Mouse (Mus musculus) CH12.LX (cell line): ENCODE measurements around the gene P3h3. TPM values are rescaled to one million over a fixed set of nuclear protein-coding genes. Genes with fewer than 3 reads are reported as not detected.
A peak's percentile ranks its signal among the peaks of the same experiment; 100 is the strongest.

ENCODE experiments used
- DNase-seq: peaks from one replicate; pipeline ENCODE4 v3.0.0-alpha.2; 2013; ENCODE audit errors: extremely low read depth
- H3K27ac ChIP-seq: 2 replicates; pipeline ENCODE4 v1.5.1; 2012; ENCODE audit warnings: low read depth, mild to moderate bottlenecking, control low read depth, moderate library complexity; ENCODE audit not compliant: insufficient read depth
- H3K27me3 ChIP-seq: replicated peaks from 2 replicates; pipeline ENCODE3; 2012; ENCODE audit warnings: inconsistent platforms
- H3K36me3 ChIP-seq, 2 experiments: replicated peaks in 1 of 2; 2 replicates each; pipeline versions ENCODE3 to v1.6.1; 2012; ENCODE audit warnings: inconsistent platforms in 1 of 2, low read length in 1 of 2, mild to moderate bottlenecking in 1 of 2, mixed read lengths in 1 of 2, moderate library complexity in 1 of 2; ENCODE audit not compliant: control insufficient read depth in 1 of 2, insufficient read depth in 1 of 2
- H3K4me1 ChIP-seq, 2 experiments: 2 replicates each; pipeline ENCODE4 v1.6.1; 2012; ENCODE audit warnings: inconsistent platforms in 1 of 2, moderate library complexity in 1 of 2; ENCODE audit not compliant: insufficient read depth in 2 of 2, control insufficient read depth in 1 of 2
- H3K4me2 ChIP-seq: 2 replicates; pipeline ENCODE4 v1.6.1; 2012; ENCODE audit warnings: low read depth, mild to moderate bottlenecking, control low read depth; ENCODE audit not compliant: poor library complexity, insufficient read depth, severe bottlenecking
- H3K4me3 ChIP-seq, 3 experiments: fragments of 150-350 bp in 1 of 3; sonication (generic) in 1 of 3; replicated peaks in 1 of 3; 2 replicates each; pipeline versions ENCODE3 to v1.5.1; 2011 to 2012; ENCODE audit warnings: low read depth in 2 of 3, low read length in 2 of 3, mild to moderate bottlenecking in 2 of 3, moderate library complexity in 2 of 3, control low read depth in 1 of 3, improper control_type of control experiment in 1 of 3, inconsistent platforms in 1 of 3, mixed read lengths in 1 of 3; ENCODE audit not compliant: poor library complexity in 1 of 3
- H3K79me2 ChIP-seq: replicated peaks from 2 replicates; pipeline ENCODE4 v1.6.1; 2012; ENCODE audit warnings: mild to moderate bottlenecking, moderate library complexity; ENCODE audit not compliant: control insufficient read depth, poor library complexity, insufficient read depth, severe bottlenecking; ENCODE audit errors: extremely low read depth
- H3K9ac ChIP-seq: 2 replicates; pipeline ENCODE4 v1.6.1; 2012; ENCODE audit warnings: low read depth, mild to moderate bottlenecking, control low read depth, moderate library complexity; ENCODE audit not compliant: insufficient read depth
- H3K9me3 ChIP-seq: replicated peaks from 2 replicates; pipeline ENCODE3; 2012; ENCODE audit warnings: low read length, inconsistent platforms, mixed read lengths
- BHLHE40 ChIP-seq: IDR thresholded peaks from 2 replicates; pipeline ENCODE4 v1.6.1; 2011; ENCODE audit warnings: mild to moderate bottlenecking, low read depth, low read length, improper control_type of control experiment
- CHD1 ChIP-seq: IDR thresholded peaks from 2 replicates; pipeline ENCODE4 v1.6.1; 2012; ENCODE audit warnings: low read depth, low read length, improper control_type of control experiment, inconsistent platforms
- CHD2 ChIP-seq: IDR thresholded peaks from 2 replicates; pipeline ENCODE4 v1.6.1; 2011; ENCODE audit warnings: low read length, improper control_type of control experiment
- CTCF ChIP-seq, 2 experiments: IDR thresholded peaks in 1 of 2; conservative IDR thresholded peaks in 1 of 2; 2 replicates each; pipeline ENCODE4 v1.5.1; 2011 to 2012; ENCODE audit warnings: low read depth in 2 of 2, low read length in 2 of 2, improper control_type of control experiment in 1 of 2, inconsistent platforms in 1 of 2, mild to moderate bottlenecking in 1 of 2, moderate library complexity in 1 of 2
- E2F4 ChIP-seq: IDR thresholded peaks from 2 replicates; pipeline ENCODE4 v1.6.1; 2011; ENCODE audit warnings: low read depth, low read length, improper control_type of control experiment; ENCODE audit not compliant: insufficient replicate concordance
- ETS1 ChIP-seq: conservative IDR thresholded peaks from 2 replicates; pipeline ENCODE4 v1.6.1; 2012; ENCODE audit warnings: low read depth, mild to moderate bottlenecking, inconsistent platforms, low read length, improper control_type of control experiment, moderate library complexity
- GABPA ChIP-seq: IDR thresholded peaks from 2 replicates; pipeline ENCODE4 v1.6.1; 2012; ENCODE audit warnings: low read depth, low read length, improper control_type of control experiment, inconsistent platforms; ENCODE audit not compliant: insufficient replicate concordance
- HCFC1 ChIP-seq: IDR thresholded peaks from 2 replicates; pipeline ENCODE4 v1.6.1; 2012; ENCODE audit warnings: low read depth, mild to moderate bottlenecking, inconsistent platforms, low read length, improper control_type of control experiment
- JUN ChIP-seq: IDR thresholded peaks from 2 replicates; pipeline ENCODE4 v1.6.1; 2011; ENCODE audit warnings: low read depth, mild to moderate bottlenecking, low read length, improper control_type of control experiment, moderate library complexity; ENCODE audit not compliant: insufficient read depth
- KAT2A ChIP-seq: IDR thresholded peaks from 2 replicates; pipeline ENCODE4 v1.6.1; 2012; ENCODE audit warnings: low read length, improper control_type of control experiment, inconsistent platforms; ENCODE audit not compliant: insufficient replicate concordance
- MAX ChIP-seq: IDR thresholded peaks from 2 replicates; pipeline ENCODE4 v1.6.1; 2011; ENCODE audit warnings: low read length, improper control_type of control experiment
- MAZ ChIP-seq: IDR thresholded peaks from 2 replicates; pipeline ENCODE4 v1.6.1; 2012; ENCODE audit warnings: low read depth, mild to moderate bottlenecking, inconsistent platforms, low read length, improper control_type of control experiment, moderate library complexity
- MEF2A ChIP-seq: IDR thresholded peaks from 2 replicates; pipeline ENCODE4 v1.6.1; 2014; ENCODE audit warnings: low read depth, mild to moderate bottlenecking, inconsistent platforms, low read length, improper control_type of control experiment, borderline replicate concordance
- MXI1 ChIP-seq: IDR thresholded peaks from 2 replicates; pipeline ENCODE4 v1.6.1; 2011; ENCODE audit warnings: mild to moderate bottlenecking, low read depth, low read length, improper control_type of control experiment
- MYC ChIP-seq: IDR thresholded peaks from 2 replicates; pipeline ENCODE4 v1.6.1; 2011; ENCODE audit warnings: low read depth, mild to moderate bottlenecking, improper control_type of control experiment, low read length
- NRF1 ChIP-seq: IDR thresholded peaks from 2 replicates; pipeline ENCODE4 v1.6.1; 2014; ENCODE audit warnings: low read depth, mild to moderate bottlenecking, inconsistent platforms, low read length, improper control_type of control experiment, moderate library complexity
- POLR2A ChIP-seq: IDR thresholded peaks from 2 replicates; pipeline ENCODE4 v1.6.1; 2011; ENCODE audit warnings: low read depth, mild to moderate bottlenecking, improper control_type of control experiment, low read length
- RAD21 ChIP-seq: IDR thresholded peaks from 2 replicates; pipeline ENCODE4 v1.6.1; 2011; ENCODE audit warnings: low read depth, mild to moderate bottlenecking, low read length, improper control_type of control experiment, moderate library complexity
- RCOR1 ChIP-seq: conservative IDR thresholded peaks from 2 replicates; pipeline ENCODE4 v1.6.1; 2012; ENCODE audit warnings: low read depth, mild to moderate bottlenecking, inconsistent platforms, low read length, improper control_type of control experiment
- SIN3A ChIP-seq: IDR thresholded peaks from 2 replicates; pipeline ENCODE4 v1.6.1; 2012; ENCODE audit warnings: low read length, improper control_type of control experiment, inconsistent platforms
- TBP ChIP-seq: conservative IDR thresholded peaks from 2 replicates; pipeline ENCODE4 v1.6.1; 2011; ENCODE audit warnings: low read depth, low read length, improper control_type of control experiment
- TCF12 ChIP-seq: IDR thresholded peaks from 2 replicates; pipeline ENCODE4 v1.6.1; 2014; ENCODE audit warnings: low read depth, mild to moderate bottlenecking, inconsistent platforms, low read length, improper control_type of control experiment
- USF1 ChIP-seq: IDR thresholded peaks from 2 replicates; pipeline ENCODE4 v1.6.1; 2014; ENCODE audit warnings: low read depth, mild to moderate bottlenecking, inconsistent platforms, low read length, improper control_type of control experiment
- USF2 ChIP-seq: conservative IDR thresholded peaks from 2 replicates; pipeline ENCODE4 v1.6.1; 2011; ENCODE audit warnings: low read depth, low read length, improper control_type of control experiment
- ZC3H11A ChIP-seq: IDR thresholded peaks from 2 replicates; pipeline ENCODE4 v1.6.1; 2012; ENCODE audit warnings: low read depth, mild to moderate bottlenecking, inconsistent platforms, low read length, improper control_type of control experiment
- ZKSCAN1 ChIP-seq: IDR thresholded peaks from 2 replicates; pipeline ENCODE4 v1.6.1; 2012; ENCODE audit warnings: low read depth, inconsistent platforms, low read length, improper control_type of control experiment, borderline replicate concordance
- ZMIZ1 ChIP-seq: IDR thresholded peaks from 2 replicates; pipeline ENCODE4 v1.6.1; 2012; ENCODE audit warnings: low read depth, mild to moderate bottlenecking, inconsistent platforms, low read length, improper control_type of control experiment
- dilution Hi-C: fragments of 300-500 bp; cut with MboI; formaldehyde crosslinking; loops from 2 replicates; pipeline ENCODE4 v1.14.3; 2020; ENCODE audit warnings: low sequenced_read_pairs; ENCODE audit not compliant: extremely low pct_unique_long_range_greater_than_20kb, extremely low pct_ligation_motif_present
- in situ Hi-C: fragments of 300-500 bp; cut with MboI; formaldehyde crosslinking; loops from 3 replicates; pipeline ENCODE4 v1.14.3; 2019; ENCODE audit warnings: low sequenced_read_pairs, low pct_ligation_motif_present, low pct_unique_long_range_greater_than_20kb, mixed read lengths
- polyA plus RNA-seq: library from polyadenylated mRNA; unstranded; fragments of >175 nt; gene quantifications from 2 replicates; pipeline ENCODE4 v1.2.1, GENCODE M21; 2012; ENCODE audit warnings: low read depth; ENCODE audit not compliant: insufficient read length
- total RNA-seq, 2 experiments: library from RNA; depleted of rRNA; stranded (reverse); fragments of 300-350 nt in 1 of 2; fragments of >200 nt in 1 of 2; gene quantifications; 2 replicates each; pipeline ENCODE4 v1.2.3; 2012 to 2014

Gene P3h3
- total and polyA plus RNA-seq, 3 experiments: 0.31 to 0.34 TPM; not detected in 1

GRCm38 (mm10) chr6:124881821-124882220 is 24.3 kb upstream of the P3h3 start:
- H3K27me3 ChIP-seq: no peaks in the 10 kb centered on the region
- no peak overlapping the region for H3K4me2 ChIP-seq
- TF ChIP-seq CHD1 (no peak), JUN (no peak), SIN3A (no peak), RCOR1 (no peak), USF2 (no peak), MXI1 (no peak), ETS1 (no peak), TCF12 (no peak), POLR2A (no peak), KAT2A (no peak), CTCF (conservative IDR thresholded peaks at IDR 0.05 in 1 of 2, IDR thresholded peaks at IDR 0.05 in 1 of 2; ENCODE audit: low read depth in 2 of 2, low read length in 2 of 2) (no peak), E2F4 (no peak), USF1 (no peak), RAD21 (no peak), ZKSCAN1 (no peak), CHD2 (no peak), MAX (no peak), TBP (no peak), NRF1 (no peak)
- TF ChIP-seq, all 38 proteins: peak for 0
- Histone ChIP-seq H3K9me3 (no peaks in the 10 kb centered on the region), H3K9ac (no peak overlapping the region), H3K79me2 (no peaks in the 10 kb centered on the region), H3K36me3 (no peaks in the 10 kb centered on the region), H3K4me3 (no peak overlapping the region), H3K27ac (no peak overlapping the region), H3K4me1 (peaks cover 2 to 11% of the 10 kb centered on the region in 2 experiments; a peak in 2 of 4 replicates)
- DNase-seq: no peak
- in situ Hi-C loops: no loop called here
- dilution Hi-C loops: no loop called here

GRCm38 (mm10) chr6:124879390-124879789 is 21.8 kb upstream of the P3h3 start:
- dilution Hi-C loops (no loop called here), in situ Hi-C loops (no loop called here)
- Histone ChIP-seq H3K4me2 (no peak overlapping the region), H3K27ac (no peak overlapping the region), H3K79me2 (no peaks in the 10 kb centered on the region), H3K4me1 (peaks cover 7 to 13% of the 10 kb centered on the region in 2 experiments; a peak in 3 of 4 replicates), H3K36me3 (no peaks in the 10 kb centered on the region), H3K27me3 (no peaks in the 10 kb centered on the region), H3K4me3 (no peak overlapping the region), H3K9me3 (no peaks in the 10 kb centered on the region), H3K9ac (no peak overlapping the region)
- peak; percentile 24 for DNase-seq
- TF ChIP-seq MEF2A: no peak
- no peak for TF ChIP-seq MYC
- no peak for TF ChIP-seq NRF1
- TF ChIP-seq TCF12: no peak; the same call in 1 of the 2 replicates
- no peak for TF ChIP-seq MAZ
- no peak for TF ChIP-seq KAT2A
- TF ChIP-seq RCOR1: no peak
- no peak for TF ChIP-seq GABPA
- no peak for TF ChIP-seq CHD2
- no peak for TF ChIP-seq HCFC1
- TF ChIP-seq BHLHE40: no peak
- no peak for TF ChIP-seq ZC3H11A
- no peak for TF ChIP-seq ZMIZ1
